Mouse (Mus musculus): ENCODE data around the gene Cacnb1. TPM values are rescaled to one million over a fixed set of nuclear protein-coding genes. Genes with fewer than 3 reads are reported as not detected.

Cacnb1 gene
- total and polyA plus RNA-seq, 3 experiments = 0.36 to 0.55 TPM; not detected in 1

DNA sequence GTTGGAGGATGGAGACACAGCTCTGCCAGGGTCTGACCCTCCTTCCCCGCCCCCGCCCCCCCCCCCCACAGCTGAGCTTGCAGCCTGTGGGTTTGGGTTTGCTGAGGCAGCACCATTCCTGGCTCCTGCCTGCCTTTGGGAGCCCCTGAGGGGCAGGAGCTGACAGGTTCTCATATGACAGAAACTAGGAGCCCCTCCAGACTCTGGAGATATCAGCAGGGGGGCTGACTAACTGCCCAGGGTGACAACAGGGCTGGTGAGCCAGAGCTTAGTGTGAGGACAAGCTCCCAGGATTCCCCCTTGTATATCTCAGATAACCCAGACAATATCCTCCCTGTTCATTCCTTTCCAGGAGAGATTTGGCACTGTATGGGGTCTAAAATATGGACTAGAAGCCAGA lies 28.1 kb upstream of the Cacnb1 start:
- no peak for TF ChIP-seq TCF12 (IDR thresholded peaks at IDR 0.05; ENCODE audit: low read depth, low read length)
- TF ChIP-seq RCOR1 (conservative IDR thresholded peaks at IDR 0.05; ENCODE audit: low read depth, low read length) = no peak
- no peak for TF ChIP-seq ZNF384 (IDR thresholded peaks at IDR 0.05; ENCODE audit: low read depth, low read length)
- Histone ChIP-seq H3K4me1 (ENCODE audit: control insufficient read depth in 1 of 2, insufficient read depth in 2 of 2) (peaks cover 15 to 51% of the 10 kb centered on the region in 2 experiments), H3K4me3 (replicated peaks in 1 of 3; ENCODE audit: low read depth in 2 of 3, low read length in 2 of 3, poor library complexity in 1 of 3) (no peak overlapping the region), H3K36me3 (replicated peaks in 1 of 2; ENCODE audit: control insufficient read depth in 1 of 2, insufficient read depth in 1 of 2, low read length in 1 of 2) (no peaks in the 10 kb centered on the region), H3K27ac (ENCODE audit: insufficient read depth, low read depth) (no peak overlapping the region), H3K79me2 (replicated peaks; ENCODE audit: control insufficient read depth, extremely low read depth, insufficient read depth, poor library complexity, severe bottlenecking) (no peaks in the 10 kb centered on the region), H3K27me3 (replicated peaks) (no peaks in the 10 kb centered on the region), H3K9ac (ENCODE audit: insufficient read depth, low read depth) (no peak overlapping the region), H3K9me3 (replicated peaks; ENCODE audit: low read length) (peaks cover 19% of the 10 kb centered on the region), H3K4me2 (ENCODE audit: insufficient read depth, low read depth, poor library complexity, severe bottlenecking) (no peak overlapping the region)
- dilution Hi-C loops (cut with MboI; ENCODE audit: extremely low pct_ligation_motif_present, extremely low pct_unique_long_range_greater_than_20kb, low sequenced_read_pairs) (no loop called here), in situ Hi-C loops (cut with MboI; ENCODE audit: low pct_ligation_motif_present, low pct_unique_long_range_greater_than_20kb, low sequenced_read_pairs) (no loop called here)
- no peak for DNase-seq (ENCODE audit: extremely low read depth)

DNA sequence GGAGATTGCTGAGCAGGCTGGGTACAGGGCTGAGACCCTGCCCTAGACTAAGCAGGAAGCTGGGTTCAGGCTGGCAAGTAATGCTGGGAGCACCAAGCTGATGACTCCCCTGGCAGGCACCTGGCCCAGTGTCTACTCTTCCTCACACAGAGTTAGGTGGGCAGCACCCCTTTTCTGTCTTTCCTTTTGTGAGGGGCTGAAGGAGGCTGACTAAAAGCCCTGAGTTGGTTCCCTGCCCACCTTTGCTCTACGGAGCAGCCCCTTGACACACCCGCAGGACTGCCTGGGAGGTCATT lies 27.6 kb upstream of the Cacnb1 start:
- H3K36me3 ChIP-seq (replicated peaks in 1 of 2; ENCODE audit: control insufficient read depth in 1 of 2, insufficient read depth in 1 of 2, low read length in 1 of 2) = no peaks in the 10 kb centered on the region
- no peak for DNase-seq (ENCODE audit: extremely low read depth)
- in situ Hi-C loops (cut with MboI; ENCODE audit: low pct_ligation_motif_present, low pct_unique_long_range_greater_than_20kb, low sequenced_read_pairs) = no loop called here
- TF ChIP-seq RCOR1 (conservative IDR thresholded peaks at IDR 0.05; ENCODE audit: low read depth, low read length) (0 out of 2 replicates have a peak, but pooled peaks have one; percentile 7), POLR2A (IDR thresholded peaks at IDR 0.05; ENCODE audit: low read depth, low read length) (no peak)
- peaks cover 22% of the 10 kb centered on the region for H3K9me3 ChIP-seq (replicated peaks; ENCODE audit: low read length)
- no peak overlapping the region for H3K4me3 ChIP-seq (replicated peaks in 1 of 3; ENCODE audit: low read depth in 2 of 3, low read length in 2 of 3, poor library complexity in 1 of 3)
- no peaks in the 10 kb centered on the region for H3K27me3 ChIP-seq (replicated peaks)
- no peaks in the 10 kb centered on the region for H3K79me2 ChIP-seq (replicated peaks; ENCODE audit: control insufficient read depth, extremely low read depth, insufficient read depth, poor library complexity, severe bottlenecking)
- dilution Hi-C loops (cut with MboI; ENCODE audit: extremely low pct_ligation_motif_present, extremely low pct_unique_long_range_greater_than_20kb, low sequenced_read_pairs) = no loop called here
- H3K9ac ChIP-seq (ENCODE audit: insufficient read depth, low read depth) = no peak overlapping the region
- peak overlapping the region; percentile 34; the same call in 1 of the 2 replicates for H3K27ac ChIP-seq (ENCODE audit: insufficient read depth, low read depth)
- peak overlapping the region; percentile 55; the same call in 1 of the 2 replicates for H3K4me2 ChIP-seq (ENCODE audit: insufficient read depth, low read depth, poor library complexity, severe bottlenecking)
- H3K4me1 ChIP-seq (ENCODE audit: control insufficient read depth in 1 of 2, insufficient read depth in 2 of 2) = peaks cover 15 to 51% of the 10 kb centered on the region in 2 experiments

GRCm38 (mm10) chr11:98049672-98050519 lies 27.1 kb upstream of the Cacnb1 start:
- in situ Hi-C loops (cut with MboI; ENCODE audit: low pct_ligation_motif_present, low pct_unique_long_range_greater_than_20kb, low sequenced_read_pairs) = no loop called here
- Histone ChIP-seq H3K4me2 (ENCODE audit: insufficient read depth, low read depth, poor library complexity, severe bottlenecking) (peak overlapping the region; percentile 55), H3K36me3 (replicated peaks in 1 of 2; ENCODE audit: control insufficient read depth in 1 of 2, insufficient read depth in 1 of 2, low read length in 1 of 2) (no peaks in the 10 kb centered on the region), H3K4me1 (ENCODE audit: control insufficient read depth in 1 of 2, insufficient read depth in 2 of 2) (peaks cover 15 to 51% of the 10 kb centered on the region in 2 experiments), H3K27ac (ENCODE audit: insufficient read depth, low read depth) (peak overlapping the region; percentile 34; the same call in 1 of the 2 replicates), H3K27me3 (replicated peaks) (no peaks in the 10 kb centered on the region), H3K4me3 (replicated peaks in 1 of 3; ENCODE audit: low read depth in 2 of 3, low read length in 2 of 3, poor library complexity in 1 of 3) (no peak overlapping the region), H3K9ac (ENCODE audit: insufficient read depth, low read depth) (0 out of 2 replicates have a peak overlapping the region, but pooled peaks have one; percentile 3), H3K79me2 (replicated peaks; ENCODE audit: control insufficient read depth, extremely low read depth, insufficient read depth, poor library complexity, severe bottlenecking) (no peaks in the 10 kb centered on the region), H3K9me3 (replicated peaks; ENCODE audit: low read length) (peaks cover 22% of the 10 kb centered on the region)
- dilution Hi-C loops (cut with MboI; ENCODE audit: extremely low pct_ligation_motif_present, extremely low pct_unique_long_range_greater_than_20kb, low sequenced_read_pairs) = no loop called here
- DNase-seq (ENCODE audit: extremely low read depth) = peak; percentile 70
- TF ChIP-seq ZMIZ1 (IDR thresholded peaks at IDR 0.05; ENCODE audit: low read depth, low read length) (no peak), PAX5 (IDR thresholded peaks at IDR 0.05; ENCODE audit: low read length) (no peak), KAT2A (IDR thresholded peaks at IDR 0.05; ENCODE audit: insufficient replicate concordance, low read length) (no peak), JUND (conservative IDR thresholded peaks at IDR 0.05; ENCODE audit: low read depth, low read length) (no peak; the same call in 1 of the 2 replicates), IRF4 (IDR thresholded peaks at IDR 0.05; ENCODE audit: low read depth, low read length) (peak; percentile 79), ZC3H11A (IDR thresholded peaks at IDR 0.05; ENCODE audit: low read depth, low read length) (no peak), MYC (IDR thresholded peaks at IDR 0.05; ENCODE audit: low read depth, low read length) (no peak), MEF2A (IDR thresholded peaks at IDR 0.05; ENCODE audit: borderline replicate concordance, low read depth, low read length) (no peak), TCF12 (IDR thresholded peaks at IDR 0.05; ENCODE audit: low read depth, low read length) (no peak; the same call in 1 of the 2 replicates), RCOR1 (conservative IDR thresholded peaks at IDR 0.05; ENCODE audit: low read depth, low read length) (0 out of 2 replicates have a peak, but pooled peaks have one; percentile 30), USF1 (IDR thresholded peaks at IDR 0.05; ENCODE audit: low read depth, low read length) (no peak), MAFK (IDR thresholded peaks at IDR 0.05; ENCODE audit: insufficient replicate concordance, low read length) (no peak), BHLHE40 (IDR thresholded peaks at IDR 0.05; ENCODE audit: low read depth, low read length) (peak; percentile 77), CTCF (conservative IDR thresholded peaks at IDR 0.05 in 1 of 2, IDR thresholded peaks at IDR 0.05 in 1 of 2; ENCODE audit: low read depth in 2 of 2, low read length in 2 of 2) (no peak), JUN (IDR thresholded peaks at IDR 0.05; ENCODE audit: insufficient read depth, low read depth, low read length) (peak; percentile 38; the same call in 1 of the 2 replicates), CHD1 (IDR thresholded peaks at IDR 0.05; ENCODE audit: low read depth, low read length) (no peak), ETS1 (conservative IDR thresholded peaks at IDR 0.05; ENCODE audit: low read depth, low read length) (peak; percentile 53), POLR2AphosphoS2 (IDR thresholded peaks at IDR 0.05; ENCODE audit: low read depth, low read length) (no peak), EP300 (IDR thresholded peaks at IDR 0.05; ENCODE audit: low read length) (peak; percentile 49), NRF1 (IDR thresholded peaks at IDR 0.05; ENCODE audit: low read depth, low read length) (no peak), GABPA (IDR thresholded peaks at IDR 0.05; ENCODE audit: insufficient replicate concordance, low read depth, low read length) (no peak)
